Comparison of ENCODE assay signal across 9 mouse cellular contexts in genomic region chr10:40758171-40759010, GRCm38 (mm10).
DNase-seq lines count a peak whose midpoint lies in the region; ATAC-seq and TF ChIP-seq lines count a peak whose summit lies in the region.
"Had no signal": no experiment of that assay in that cellular context is flagged by ENCODE, and none has a peak within 500 bp of the region (broad histone marks: within the 10 kb centered on the region; RNA-seq: fewer than 3 reads in every experiment).

No protein-coding gene starts in this region.

- H3K9ac ChIP-seq in heart, postnatal 0 days (replicated peaks; ENCODE audit: low read depth, low read length), result no peak overlapping the region

- ATAC-seq in heart, postnatal 0 days (ENCODE audit: insufficient read depth, low read depth), result peak; percentile 60

- DNase-seq in urinary bladder, postnatal 14 days (ENCODE audit: low spot score), result peak; percentile 14
- DNase-seq in urinary bladder, postnatal 10 days (ENCODE audit: low spot score), result no peak
- no peak for DNase-seq in heart, postnatal 0 days (ENCODE audit: low spot score)
- no peak for DNase-seq in kidney, adult 8-10 months
- DNase-seq in spleen, postnatal 14 days (ENCODE audit: low spot score in 2 of 2), result no peak
- no peak for DNase-seq in thymus, postnatal 14 days
- DNase-seq: kidney, adult 11 months; right cerebral cortex, postnatal 25 days had no signal

- H3K27me3 ChIP-seq in heart, postnatal 0 days (ENCODE audit: control insufficient read depth, insufficient read depth, low read length), result no peaks in the 10 kb centered on the region

- no peak; the same call in 1 of the 2 replicates for TF ChIP-seq POLR2A in embryonic fibroblast, embryonic 13.5 days (IDR thresholded peaks at IDR 0.05; ENCODE audit: low read depth, low read length)

- H3K4me2 ChIP-seq in heart, postnatal 0 days (ENCODE audit: low read depth, low read length), result no peak overlapping the region

- H3K9me3 ChIP-seq in heart, postnatal 0 days (replicated peaks; ENCODE audit: control insufficient read depth, low read length), result no peaks in the 10 kb centered on the region

- no peak overlapping the region for H3K4me3 ChIP-seq in embryonic fibroblast, embryonic 13.5 days (ENCODE audit: insufficient read depth, low read length)
- H3K4me3 ChIP-seq in heart, postnatal 0 days (ENCODE audit: low read depth, low read length), result no peak overlapping the region

- no peaks in the 10 kb centered on the region for H3K36me3 ChIP-seq in heart, postnatal 0 days (replicated peaks; ENCODE audit: control insufficient read depth, insufficient read depth, low read length)

- peaks cover 2% of the 10 kb centered on the region; the same call in 1 of the 2 replicates for H3K4me1 ChIP-seq in embryonic fibroblast, embryonic 13.5 days (ENCODE audit: control insufficient read depth, insufficient read depth, low read length)
- H3K4me1 ChIP-seq in heart, postnatal 0 days (ENCODE audit: control insufficient read depth, insufficient read depth), result no peaks in the 10 kb centered on the region

- no peak for TF ChIP-seq EP300 in heart, postnatal 0 days (IDR thresholded peaks at IDR 0.05; ENCODE audit: low read depth)

- no peak for TF ChIP-seq CTCF in embryonic fibroblast, embryonic 13.5 days (IDR thresholded peaks at IDR 0.05; ENCODE audit: borderline replicate concordance, insufficient read depth, low read length)
- no peak for TF ChIP-seq CTCF in heart, postnatal 0 days (IDR thresholded peaks at IDR 0.05; ENCODE audit: low read depth)

- WGBS in heart, postnatal 0 days, result 49% methylated on average over 11 of the region's 11 CpGs

- H3K27ac ChIP-seq in embryonic fibroblast, embryonic 13.5 days (ENCODE audit: insufficient read depth, low read length), result peak overlapping the region; percentile 86
- 0 out of 2 replicates have a peak overlapping the region, but pooled peaks have one; percentile 52 for H3K27ac ChIP-seq in heart, postnatal 0 days (ENCODE audit: low read depth)
